Mouse (Mus musculus) kidney, adult 8-10 months (tissue): ENCODE results near the gene Tmem104.

Experiments
- DNase-seq, 2 experiments: peaks; one replicate each; pipeline ENCODE4 v3.0.0; 2022

The Tmem104 gene

DNA sequence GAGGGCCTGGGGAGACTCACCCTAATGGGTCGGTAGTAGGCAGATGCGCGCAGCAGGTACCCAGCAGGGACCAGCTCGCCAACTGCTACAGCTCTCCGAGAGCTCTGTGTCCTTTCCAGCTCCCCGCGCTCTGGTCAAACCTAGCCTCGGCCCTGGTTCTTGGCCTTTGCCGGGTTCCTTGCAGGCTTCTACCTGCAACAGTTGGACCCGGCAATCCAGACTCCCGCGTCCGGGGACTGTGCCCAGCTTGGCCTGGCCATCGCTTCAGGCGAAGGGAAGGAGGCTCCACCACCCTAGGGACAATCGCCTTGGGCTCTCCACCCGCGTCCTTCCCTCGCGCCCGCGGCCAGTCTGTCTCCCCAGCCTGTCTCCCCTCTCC is 79.1 kb downstream of the Tmem104 start:
- no peak for DNase-seq

GRCm38 (mm10) chr11:115267061-115267883 is 80.0 kb downstream of the Tmem104 start, which contains the start of gene Grin2c:
TSS of gene Grin2c (minus strand) at chr11:115267243.
- DNase-seq = no peak

DNA sequence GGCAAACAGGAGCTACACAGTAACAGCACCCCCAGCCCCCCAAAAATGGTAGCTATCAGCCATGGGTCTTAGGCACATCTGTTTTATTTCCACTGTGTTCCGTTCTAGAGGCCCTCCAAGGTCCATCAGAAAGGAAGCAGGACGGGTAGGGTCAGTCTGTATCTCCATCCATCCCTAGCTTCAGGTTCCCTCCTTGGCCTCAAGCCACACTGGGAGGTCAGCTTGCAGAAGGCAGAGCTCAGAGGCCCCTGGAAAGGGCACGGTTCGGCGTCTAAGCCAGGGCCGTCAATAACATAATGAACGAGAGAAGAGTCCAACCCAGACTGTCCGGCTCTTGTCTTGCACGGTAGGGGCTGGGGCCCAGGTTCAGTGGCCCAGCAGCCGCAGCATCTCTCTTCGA is 80.7 kb downstream of the Tmem104 start:
- no peak for DNase-seq

DNA sequence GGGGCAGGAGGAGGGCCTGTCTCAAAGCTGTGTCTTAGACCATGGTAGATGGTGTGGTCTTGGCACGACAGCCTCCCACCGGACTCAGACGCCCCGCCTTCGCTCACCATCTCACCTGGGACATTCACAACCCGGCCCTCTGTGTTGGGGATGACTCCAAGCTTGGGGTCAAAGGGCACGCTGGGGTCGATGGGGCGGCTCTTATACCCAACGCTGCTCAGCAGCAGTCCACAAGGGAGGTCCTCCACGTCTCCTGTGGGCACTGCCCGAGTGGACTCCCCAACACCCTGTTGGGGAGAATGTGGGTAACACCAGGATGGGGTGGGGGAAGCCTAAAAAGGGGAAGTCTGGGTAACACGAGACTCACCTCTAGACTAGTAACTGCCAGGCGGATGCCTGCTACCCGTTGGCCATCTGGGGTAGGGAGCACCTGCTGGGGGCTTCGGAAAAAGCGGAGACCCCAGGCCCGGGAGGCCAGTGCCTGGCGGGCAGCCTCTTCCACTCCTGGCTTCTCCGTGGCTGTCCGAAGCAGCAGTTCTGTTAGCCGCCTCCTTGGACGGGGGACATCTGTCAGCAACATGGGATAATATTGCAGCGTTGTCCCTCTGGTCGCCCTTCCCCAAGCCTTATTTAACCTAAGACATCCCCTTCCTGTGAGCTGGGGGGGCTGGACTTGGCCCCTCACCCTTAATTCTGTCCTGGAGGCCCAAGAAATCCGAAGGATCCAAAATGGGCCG is 82.2 kb downstream of the Tmem104 start:
- DNase-seq = no peak

DNA sequence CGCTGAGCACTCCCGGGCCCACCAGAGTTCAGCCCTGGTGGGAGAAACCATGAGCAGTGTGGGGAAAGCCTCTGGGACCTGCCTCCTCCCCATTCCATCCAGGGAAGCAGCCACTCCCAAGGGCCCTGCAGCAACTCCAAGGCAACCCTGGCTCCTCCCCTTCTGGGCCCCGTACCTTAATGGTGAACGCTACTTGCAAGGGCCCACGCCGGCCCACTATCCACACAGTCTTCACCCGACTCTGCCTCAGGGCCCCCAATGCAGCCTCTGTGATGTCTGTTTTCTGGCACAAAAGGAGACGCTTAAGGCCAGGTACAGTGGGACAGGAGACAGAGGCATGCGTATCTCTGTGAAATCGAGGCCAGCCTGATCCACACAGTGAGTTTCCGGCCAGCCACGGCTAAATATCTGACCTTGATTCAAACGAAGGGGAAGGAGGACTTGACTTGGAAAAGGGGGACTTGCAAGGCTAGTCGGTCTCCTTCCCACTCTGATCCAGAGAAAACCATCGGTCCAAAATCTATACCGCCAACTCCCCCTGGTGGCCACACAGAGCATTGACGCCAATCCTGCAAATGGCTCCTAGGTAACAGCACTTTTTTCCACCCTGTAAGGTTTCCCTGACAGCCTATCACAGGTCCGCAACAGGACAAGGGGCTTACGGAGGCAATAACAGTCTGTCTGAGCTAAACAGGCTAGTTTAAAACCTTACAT is 83.0 kb downstream of the Tmem104 start:
- peak; percentile 55 to 83 for DNase-seq

- DNase-seq = no peak
These were observed 83.8 kb downstream of the Tmem104 start for GRCm38 (mm10) chr11:115271052-115271451.

GRCm38 (mm10) chr11:115271481-115271880 is 84.2 kb downstream of the Tmem104 start:
- no peak for DNase-seq

DNA sequence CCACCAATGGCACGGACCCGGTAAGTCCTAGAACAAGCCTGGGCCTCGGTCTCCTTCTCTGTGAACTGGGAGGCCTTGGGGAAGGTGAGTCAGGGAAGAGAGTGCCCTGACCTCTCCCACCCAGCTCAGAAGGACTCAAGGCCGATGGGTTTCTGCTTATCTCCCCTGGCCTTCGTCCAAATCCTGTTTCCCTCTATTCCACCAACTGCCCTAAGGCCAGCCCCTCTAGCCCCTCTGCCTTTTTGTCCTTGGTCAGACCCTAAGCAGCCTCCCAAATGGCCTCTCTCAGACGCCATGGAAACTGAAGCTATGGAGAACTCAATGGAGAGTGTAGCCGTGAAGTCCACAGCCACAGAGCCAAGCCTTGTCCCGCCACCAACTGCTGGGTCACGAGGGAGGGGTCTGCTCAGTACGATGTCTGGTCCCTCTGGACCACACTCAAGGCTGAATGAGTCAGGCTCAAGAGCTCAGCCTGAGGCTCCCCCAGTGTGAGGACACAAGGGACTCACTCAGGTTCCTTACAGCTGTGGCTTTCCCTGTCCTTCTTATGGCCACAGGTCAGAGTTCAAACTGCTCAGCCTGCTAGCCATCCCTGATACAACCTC is 85.7 kb downstream of the Tmem104 start:
- no peak for DNase-seq

GRCm38 (mm10) chr11:115273735-115274134 is 86.4 kb downstream of the Tmem104 start:
- no peak for DNase-seq

DNA sequence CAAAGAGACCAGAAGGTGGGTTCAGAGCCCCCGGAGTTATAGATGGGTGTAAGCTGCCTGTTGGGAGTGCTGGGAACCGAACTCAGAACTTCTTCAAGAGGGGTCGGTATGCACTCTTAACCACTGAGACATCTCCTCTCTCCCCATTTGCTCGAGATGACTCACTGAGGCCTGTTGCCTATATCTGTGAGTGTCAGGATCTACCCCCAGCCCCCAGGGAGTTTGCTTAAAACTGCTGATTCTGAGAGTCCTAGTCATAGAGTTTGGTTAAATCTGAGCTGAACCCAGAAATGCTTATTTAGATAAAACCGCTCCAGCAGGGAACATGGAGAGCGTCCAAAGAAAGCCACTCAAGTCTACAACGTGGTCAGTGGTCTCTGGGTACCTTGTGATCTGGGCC is 86.9 kb downstream of the Tmem104 start:
- DNase-seq = no peak

- no peak for DNase-seq
These were observed 87.5 kb downstream of the Tmem104 start for GRCm38 (mm10) chr11:115274771-115275170.

- no peak for DNase-seq
These were observed 88.2 kb downstream of the Tmem104 start for GRCm38 (mm10) chr11:115275509-115275908.

DNA sequence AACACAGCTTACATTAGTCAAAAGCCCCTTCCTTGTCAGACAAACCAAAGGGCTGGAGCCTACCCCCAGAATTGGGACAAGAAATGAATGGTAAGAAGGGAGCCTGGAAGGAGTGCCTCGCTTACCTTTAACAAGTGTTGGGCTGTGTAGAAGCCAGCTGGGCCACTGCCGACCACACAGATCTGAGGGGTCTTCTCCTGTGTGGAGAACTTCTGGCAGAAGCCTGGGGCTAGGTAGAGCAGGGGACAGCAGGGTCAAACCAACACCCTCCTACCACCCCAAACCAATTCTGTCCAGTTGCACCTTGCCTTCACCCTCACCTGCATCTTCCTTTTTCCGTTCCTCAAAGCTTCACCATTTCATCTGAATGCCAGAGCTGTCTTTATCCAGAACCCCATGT is 88.7 kb downstream of the Tmem104 start:
- DNase-seq = no peak

DNA sequence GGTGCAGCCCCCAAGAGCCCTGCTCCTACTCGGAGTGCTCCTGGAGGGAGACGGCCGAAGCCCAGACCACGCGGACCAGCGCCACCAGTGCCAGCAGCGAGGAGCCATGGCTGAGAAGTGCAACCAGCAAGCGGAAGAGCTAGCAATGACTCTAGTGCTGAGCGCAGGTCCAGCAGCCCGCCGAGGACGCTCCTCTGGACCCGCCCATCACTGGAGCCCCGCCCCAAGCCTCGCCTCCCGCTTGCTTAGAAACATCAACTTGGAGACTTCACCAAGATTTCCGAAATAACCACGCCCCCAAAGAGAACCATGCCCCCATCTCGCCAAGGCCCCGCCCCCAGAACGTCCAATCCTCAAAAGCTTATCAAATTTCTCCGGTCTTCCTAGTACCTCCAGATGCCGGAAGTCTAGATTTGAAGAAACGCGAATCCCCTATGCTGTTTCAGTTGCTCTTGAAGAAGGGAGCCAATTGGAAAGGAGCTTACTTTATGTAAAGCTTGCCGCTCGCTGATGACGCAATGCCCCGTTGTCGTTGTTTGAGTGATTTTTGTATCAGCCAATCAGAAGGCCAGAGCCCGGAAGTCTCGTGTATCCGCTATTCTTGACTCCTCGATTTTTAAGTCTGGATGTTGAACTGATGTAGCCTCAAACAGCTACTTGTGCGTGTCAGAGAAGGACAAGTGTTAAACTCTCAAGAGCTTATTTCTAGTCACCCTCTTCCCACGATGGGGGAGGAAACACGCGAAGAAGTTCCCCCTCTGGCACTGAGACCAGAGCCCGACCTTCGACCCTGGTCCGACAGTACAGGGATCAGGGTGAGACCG is 89.7 kb downstream of the Tmem104 start, which contains the start of gene Fdxr:
TSS of gene Fdxr (minus strand) at position 271 of the 824 bp plus-strand sequence.
- DNase-seq = peak; percentile 99

- no peak for DNase-seq
These were observed 90.3 kb downstream of the Tmem104 start for GRCm38 (mm10) chr11:115277604-115277975.

GRCm38 (mm10) chr11:115278176-115278575 is 90.9 kb downstream of the Tmem104 start:
- no peak for DNase-seq

DNA sequence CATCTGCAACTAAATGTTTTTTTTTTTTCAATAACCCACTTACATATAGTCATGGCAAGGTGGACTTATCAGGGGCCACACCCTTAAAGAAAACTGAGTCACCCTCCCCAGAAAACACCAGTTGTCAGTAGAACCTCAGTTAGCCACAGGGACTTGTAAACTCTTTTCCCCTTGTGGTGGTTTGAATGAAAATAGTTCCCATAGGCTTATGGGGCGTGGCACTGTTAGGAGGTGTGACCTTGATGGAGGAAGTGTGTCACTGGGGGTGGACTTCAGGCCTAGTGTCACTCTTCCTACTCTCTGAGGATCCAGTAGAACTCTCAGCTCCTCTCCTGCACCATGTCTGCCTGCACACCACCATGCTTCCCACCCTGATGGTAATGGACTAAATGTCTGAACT is 92.4 kb downstream of the Tmem104 start:
- no peak for DNase-seq

GRCm38 (mm10) chr11:115282295-115282694 is 95.0 kb downstream of the Tmem104 start:
- no peak for DNase-seq

DNA sequence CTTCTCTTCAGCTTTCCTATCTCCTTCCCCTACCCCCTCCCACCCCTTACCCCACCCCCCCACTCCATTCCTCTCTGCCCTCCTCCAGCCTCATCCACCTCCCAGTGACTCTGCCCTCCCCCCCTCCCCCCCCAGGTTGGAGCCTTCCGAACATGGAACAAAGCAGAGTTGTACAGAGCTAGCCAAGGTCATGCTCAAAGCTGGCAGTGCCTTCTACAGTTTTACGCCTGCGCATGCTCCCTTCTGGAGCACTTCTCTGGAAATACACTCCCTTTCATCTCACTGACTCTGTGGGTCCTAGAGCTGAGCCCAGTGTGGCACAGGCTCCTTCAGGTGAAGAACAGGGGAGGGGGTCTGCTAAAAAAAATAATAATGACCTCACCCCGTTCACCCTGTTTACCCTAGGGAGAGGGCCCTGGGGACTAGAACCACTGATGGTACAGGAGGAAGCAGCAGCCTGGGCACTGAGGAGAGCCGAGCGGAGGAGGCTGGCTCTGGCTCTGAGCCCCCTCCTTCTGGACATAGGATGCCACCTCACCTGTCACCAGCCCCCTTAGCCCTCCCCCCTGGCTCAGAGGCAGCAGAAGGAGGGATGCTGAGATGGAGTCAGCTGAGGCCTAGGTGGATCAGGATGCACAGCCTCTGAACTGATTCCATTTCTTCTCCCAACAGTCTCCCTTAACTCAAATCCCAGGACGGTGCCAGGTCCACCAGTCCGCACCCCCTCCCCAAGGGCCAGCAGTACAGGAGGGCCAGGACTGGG is 95.6 kb downstream of the Tmem104 start:
- no peak for DNase-seq

DNA sequence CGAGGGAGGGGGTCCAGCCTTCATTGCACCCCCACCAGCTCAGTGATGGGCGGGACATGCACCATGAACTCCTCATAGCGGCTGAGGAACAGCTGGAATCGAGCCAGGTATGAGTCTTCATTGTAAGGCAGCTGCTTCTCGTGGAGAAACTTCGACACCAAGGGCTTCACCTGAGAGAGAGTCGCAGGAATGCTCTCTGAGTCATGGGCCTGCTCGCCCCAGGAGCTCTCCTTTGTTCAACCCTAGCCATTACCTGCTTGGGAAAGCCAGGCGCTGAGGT is 96.1 kb downstream of the Tmem104 start:
- DNase-seq = no peak

DNA sequence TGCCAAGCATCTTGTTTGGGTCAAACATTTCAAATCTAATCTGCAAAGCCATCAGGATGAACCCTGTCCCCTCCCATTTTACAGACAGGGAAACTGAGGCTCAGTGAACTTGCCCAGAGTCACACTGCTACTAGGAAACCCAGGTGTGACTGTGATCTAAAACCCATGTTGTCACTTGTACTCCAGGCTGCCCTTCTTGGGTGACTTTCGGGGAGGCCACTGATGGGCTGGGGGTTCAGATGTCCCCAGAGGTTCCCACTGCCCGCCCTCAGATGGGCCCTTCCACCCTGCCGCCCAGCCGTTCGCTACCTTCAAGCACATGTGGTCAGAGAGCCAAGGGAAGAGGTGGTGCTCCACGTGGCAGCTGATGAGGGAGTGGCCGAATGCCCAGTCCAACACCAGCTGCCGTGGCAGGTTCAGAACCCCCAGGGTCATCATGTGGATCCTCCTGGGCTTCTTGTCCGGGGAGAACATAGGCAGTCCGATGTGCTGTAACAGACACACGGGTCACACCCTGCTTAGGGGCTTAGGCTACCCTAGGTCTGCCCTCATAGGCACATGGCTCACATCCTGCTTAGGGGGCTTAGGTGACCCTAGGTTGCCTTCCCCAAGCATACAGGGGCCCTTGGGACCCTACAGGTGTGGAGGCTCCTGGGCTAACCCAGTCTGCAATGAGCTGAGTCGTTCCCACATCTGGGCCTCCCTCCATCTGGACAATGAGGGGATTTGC is 96.8 kb downstream of the Tmem104 start:
- DNase-seq = no peak
